In the genomic region with DNA sequence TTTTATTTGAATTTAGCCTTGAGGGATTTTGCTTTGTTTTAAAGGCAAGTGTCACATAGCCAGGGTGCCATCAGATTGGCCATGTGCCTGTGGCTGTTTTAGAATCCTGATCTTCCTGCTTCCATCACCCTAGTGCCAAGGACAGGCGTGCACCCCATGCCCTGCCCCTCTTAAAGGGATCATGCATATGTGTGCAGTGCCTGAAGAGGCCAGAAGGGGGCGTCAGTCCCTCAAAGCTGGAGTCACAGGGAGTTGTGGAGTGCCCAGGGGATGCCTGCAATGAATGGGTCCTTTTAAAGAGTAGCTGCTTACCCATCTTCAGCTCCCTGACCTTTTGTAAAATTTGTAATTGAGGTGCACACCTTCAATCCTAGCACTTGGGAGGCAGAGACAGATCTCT, we compare ENCODE assay signal across 10 mouse cellular contexts. TPM values are rescaled to one million over a fixed set of nuclear protein-coding genes. Genes with fewer than 3 reads are reported as not detected.
DNase-seq lines count a peak whose midpoint lies in the region; ATAC-seq and TF ChIP-seq lines count a peak whose summit lies in the region.
"Had no signal": no experiment of that assay in that cellular context is flagged by ENCODE, and none has a peak within 500 bp of the region (broad histone marks: within the 10 kb centered on the region; RNA-seq: fewer than 3 reads in every experiment).

No protein-coding gene starts in this region.

- no peaks in the 10 kb centered on the region for H3K4me1 ChIP-seq in heart, postnatal 0 days (ENCODE audit: control insufficient read depth, insufficient read depth)
- 0 out of 2 replicates have a peak, but pooled peaks cover 3% of the 10 kb centered on the region for H3K4me1 ChIP-seq in heart, embryonic 10.5 days
- no peaks in the 10 kb centered on the region for H3K4me1 ChIP-seq in spleen, adult 2 months (ENCODE audit: control insufficient read depth, insufficient read depth, insufficient read length)

- no peak overlapping the region for H3K27ac ChIP-seq in heart, postnatal 0 days (ENCODE audit: low read depth)
- H3K27ac ChIP-seq in heart, embryonic 10.5 days = no peak overlapping the region
- H3K27ac ChIP-seq in spleen, adult 2 months (ENCODE audit: insufficient read depth, low read length) = no peak overlapping the region
- H3K27ac ChIP-seq: neural tube, embryonic 13.5 days had no signal

- no peak for TF ChIP-seq POLR2A in spleen, adult 2 months (IDR thresholded peaks at IDR 0.05; ENCODE audit: low read depth, low read length)

- no peaks in the 10 kb centered on the region for H3K27me3 ChIP-seq in heart, postnatal 0 days (ENCODE audit: control insufficient read depth, insufficient read depth, low read length)
- H3K27me3 ChIP-seq in heart, embryonic 10.5 days (ENCODE audit: insufficient read depth, poor library complexity, severe bottlenecking) = no peaks in the 10 kb centered on the region
- H3K27me3 ChIP-seq in spleen, adult 2 months (ENCODE audit: control insufficient read depth, insufficient read depth, low read length) = no peaks in the 10 kb centered on the region
- H3K27me3 ChIP-seq in splenic B cell, adult 2 months (ENCODE audit: control insufficient read depth, insufficient read depth, low read length, poor library complexity, severe bottlenecking) = no peaks in the 10 kb centered on the region
- H3K27me3 ChIP-seq: neural tube, embryonic 13.5 days had no signal

- TF ChIP-seq EP300 in heart, postnatal 0 days (IDR thresholded peaks at IDR 0.05; ENCODE audit: low read depth) = no peak

- no peak overlapping the region for H3K4me3 ChIP-seq in heart, postnatal 0 days (ENCODE audit: low read depth, low read length)
- H3K4me3 ChIP-seq in heart, embryonic 10.5 days = no peak overlapping the region
- no peak overlapping the region for H3K4me3 ChIP-seq in spleen, adult 2 months (ENCODE audit: extremely low read depth, insufficient read depth, insufficient read length)
- H3K4me3 ChIP-seq: neural tube, embryonic 13.5 days had no signal

- H3K36me3 ChIP-seq in heart, postnatal 0 days (replicated peaks; ENCODE audit: control insufficient read depth, insufficient read depth, low read length) = peaks cover 84% of the 10 kb centered on the region
- peaks cover 89% of the 10 kb centered on the region for H3K36me3 ChIP-seq in heart, embryonic 10.5 days
- peaks cover 45% of the 10 kb centered on the region for H3K36me3 ChIP-seq in spleen, adult 2 months (ENCODE audit: control insufficient read depth, insufficient read depth, low read length)
- peaks cover 11% of the 10 kb centered on the region for H3K36me3 ChIP-seq in splenic B cell, adult 2 months (ENCODE audit: control insufficient read depth, insufficient read depth, low read length, poor library complexity, severe bottlenecking)

- no peaks in the 10 kb centered on the region for H3K9me3 ChIP-seq in heart, postnatal 0 days (replicated peaks; ENCODE audit: control insufficient read depth, low read length)
- H3K9me3 ChIP-seq in heart, embryonic 10.5 days = no peaks in the 10 kb centered on the region
- H3K9me3 ChIP-seq: neural tube, embryonic 13.5 days had no signal

- 41% methylated on average over 2 of the region's 2 CpGs for WGBS in heart, postnatal 0 days
- WGBS in heart, embryonic 10.5 days = 38% methylated on average over 2 of the region's 2 CpGs
- WGBS in spleen, adult 2 months = 44% methylated on average over 2 of the region's 2 CpGs

- H3K9ac ChIP-seq in heart, postnatal 0 days (replicated peaks; ENCODE audit: low read depth, low read length) = no peak overlapping the region
- H3K9ac ChIP-seq: neural tube, embryonic 13.5 days had no signal

- no peak for ATAC-seq in heart, postnatal 0 days (ENCODE audit: insufficient read depth, low read depth)
- peak; percentile 64; the same call in 1 of the 2 replicates for ATAC-seq in common myeloid progenitor, adult 5-6 weeks (replicated peaks; ENCODE audit: low read depth, poor library complexity, severe bottlenecking)
- no peak for ATAC-seq in inflammation-experienced regulatory T-cells, adult 6 months

- no peak overlapping the region for H3K4me2 ChIP-seq in heart, postnatal 0 days (ENCODE audit: low read depth, low read length)
- H3K4me2 ChIP-seq: neural tube, embryonic 13.5 days had no signal

- peak; percentile 45 for TF ChIP-seq CTCF in heart, postnatal 0 days (IDR thresholded peaks at IDR 0.05; ENCODE audit: low read depth)
- peak; percentile 48; the same call in 1 of the 2 replicates for TF ChIP-seq CTCF in spleen, adult 2 months (IDR thresholded peaks at IDR 0.05; ENCODE audit: extremely low read depth, insufficient read depth, insufficient read length, insufficient replicate concordance)

- no peak for DNase-seq in heart, postnatal 0 days (ENCODE audit: low spot score)
- no peak for DNase-seq in heart, embryonic 10.5 days (ENCODE audit: low spot score)
- no peak for DNase-seq in spleen, adult 2 months (ENCODE audit: low read depth in 1 of 2, low spot score in 2 of 2)
- no peak for DNase-seq in spleen, adult 18-20 months
- peak; percentile 49 for DNase-seq in splenic B cell, adult 2 months (ENCODE audit: low read depth, low spot score)
- no peak for DNase-seq in thymus, adult 18-20 months
- DNase-seq: heart, adult 11 months had no signal

RNA-seq across cellular contexts. Expression of a gene that starts 6.3 kb away (rescaled TPM):
- 0.80 TPM in 1 of 2 replicates, not detected in the other for total RNA-seq in heart, postnatal 0 days (2014; rRNA removed; ENCODE audit: low replicate concordance)
- 0.27 and 0.59 TPM in 2 replicates for polyA plus RNA-seq in heart, postnatal 0 days (2015; fragmentation: Nextera tagmentation; extraction: Ambion mirVana)
- polyA plus RNA-seq in heart, embryonic 10.5 days (2016; fragmentation: Nextera tagmentation; extraction: Ambion mirVana) = 1.4 TPM in 2 replicates
- 0.52 and 0.61 TPM in 2 replicates for polyA plus RNA-seq in spleen, adult 2 months (2012; rRNA removed)
- total RNA-seq in common myeloid progenitor, adult 5-6 weeks (2017) = not detected in 2 replicates
- polyA plus RNA-seq in inflammation-experienced regulatory T-cells, adult 6 months (2017; shearing (Covaris generic)) = not detected

RNA-seq across cellular contexts. Expression of a gene that starts 7.0 kb away (rescaled TPM):
- total RNA-seq in heart, postnatal 0 days (2014; rRNA removed; ENCODE audit: low replicate concordance) = 154 and 193 TPM in 2 replicates
- 294 and 295 TPM in 2 replicates for polyA plus RNA-seq in heart, postnatal 0 days (2015; fragmentation: Nextera tagmentation; extraction: Ambion mirVana)
- 379 and 398 TPM in 2 replicates for polyA plus RNA-seq in heart, embryonic 10.5 days (2016; fragmentation: Nextera tagmentation; extraction: Ambion mirVana)
- 200 and 269 TPM in 2 replicates for polyA plus RNA-seq in spleen, adult 2 months (2012; rRNA removed)
- total RNA-seq in common myeloid progenitor, adult 5-6 weeks (2017) = 72.8 and 104 TPM in 2 replicates
- polyA plus RNA-seq in inflammation-experienced regulatory T-cells, adult 6 months (2017; shearing (Covaris generic)) = 100 to 1,000 TPM; 303 to 304 (median 304) TPM

RNA-seq across cellular contexts. Expression of a gene that starts 7.0 kb away (rescaled TPM):
- total RNA-seq in heart, postnatal 0 days (2014; rRNA removed; ENCODE audit: low replicate concordance) = 33.1 and 35.6 TPM in 2 replicates
- polyA plus RNA-seq in heart, postnatal 0 days (2015; fragmentation: Nextera tagmentation; extraction: Ambion mirVana) = 24.4 and 26.7 TPM in 2 replicates
- polyA plus RNA-seq in heart, embryonic 10.5 days (2016; fragmentation: Nextera tagmentation; extraction: Ambion mirVana) = 40.5 and 47.5 TPM in 2 replicates
- polyA plus RNA-seq in spleen, adult 2 months (2012; rRNA removed) = 37.4 and 44.5 TPM in 2 replicates
- 162 and 168 TPM in 2 replicates for total RNA-seq in common myeloid progenitor, adult 5-6 weeks (2017)
- polyA plus RNA-seq in inflammation-experienced regulatory T-cells, adult 6 months (2017; shearing (Covaris generic)) = 10 to 100 TPM; 46.0 to 58.6 (median 51.4) TPM

RNA-seq across cellular contexts. Expression of a gene that starts 20.3 kb away (rescaled TPM):
- not detected in 2 replicates for total RNA-seq in heart, postnatal 0 days (2014; rRNA removed; ENCODE audit: low replicate concordance)
- polyA plus RNA-seq in heart, postnatal 0 days (2015; fragmentation: Nextera tagmentation; extraction: Ambion mirVana) = 0.18 and 0.20 TPM in 2 replicates
- polyA plus RNA-seq in heart, embryonic 10.5 days (2016; fragmentation: Nextera tagmentation; extraction: Ambion mirVana) = 1.9 and 4.2 TPM in 2 replicates
- polyA plus RNA-seq in spleen, adult 2 months (2012; rRNA removed) = 0.33 and 0.40 TPM in 2 replicates
- total RNA-seq in common myeloid progenitor, adult 5-6 weeks (2017) = not detected in 2 replicates
- under 1 TPM in 2 of 3 experiments, not detected in 1; 0.41 to 0.55 TPM for polyA plus RNA-seq in inflammation-experienced regulatory T-cells, adult 6 months (2017; shearing (Covaris generic))

RNA-seq across cellular contexts. Expression of a gene that starts 26.7 kb away (rescaled TPM):
- 29.1 and 38.9 TPM in 2 replicates for total RNA-seq in heart, postnatal 0 days (2014; rRNA removed; ENCODE audit: low replicate concordance)
- polyA plus RNA-seq in heart, postnatal 0 days (2015; fragmentation: Nextera tagmentation; extraction: Ambion mirVana) = 19.5 TPM in 2 replicates
- 42.7 and 80.5 TPM in 2 replicates for polyA plus RNA-seq in heart, embryonic 10.5 days (2016; fragmentation: Nextera tagmentation; extraction: Ambion mirVana)
- polyA plus RNA-seq in spleen, adult 2 months (2012; rRNA removed) = 28.1 and 34.7 TPM in 2 replicates
- 11.8 and 12.0 TPM in 2 replicates for total RNA-seq in common myeloid progenitor, adult 5-6 weeks (2017)
- polyA plus RNA-seq in inflammation-experienced regulatory T-cells, adult 6 months (2017; shearing (Covaris generic)) = under 1 TPM in 2 of 3 experiments, not detected in 1; 0.39 to 0.81 TPM
